Mouse (Mus musculus): ENCODE results near the gene Zfp791.
"Not testable (repeated sequence)": the region's sequence is repeated elsewhere in the genome, so short reads cannot be mapped to it uniquely, and the experiment has no call there.

Gene Zfp791

GRCm38 (mm10) chr8:85082169-85082568 is 40.7 kb downstream of the Zfp791 start:
- DNase-seq: not testable (repeated sequence)

DNA sequence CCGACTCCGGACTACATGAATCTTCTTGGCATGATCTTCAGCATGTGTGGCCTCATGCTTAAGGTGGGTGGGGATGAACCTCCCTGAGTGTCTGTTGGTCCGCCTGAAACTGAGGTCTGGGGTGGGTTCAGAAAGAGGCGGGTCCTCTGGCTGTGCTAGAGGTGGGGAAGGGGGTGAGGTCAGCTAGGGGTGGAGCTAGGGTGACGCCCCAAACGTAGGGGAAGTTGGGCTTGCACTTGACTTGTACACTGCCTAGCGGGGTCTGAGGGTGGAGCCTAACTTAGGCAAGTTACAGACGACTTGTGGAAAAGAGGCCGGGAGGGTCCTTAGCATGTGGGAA is 41.7 kb downstream of the Zfp791 start, which contains the start of gene Wdr83:
TSS of gene Wdr83 (minus strand) at position 91 of the 340 bp plus-strand sequence.
- DNase-seq: no peak

DNA sequence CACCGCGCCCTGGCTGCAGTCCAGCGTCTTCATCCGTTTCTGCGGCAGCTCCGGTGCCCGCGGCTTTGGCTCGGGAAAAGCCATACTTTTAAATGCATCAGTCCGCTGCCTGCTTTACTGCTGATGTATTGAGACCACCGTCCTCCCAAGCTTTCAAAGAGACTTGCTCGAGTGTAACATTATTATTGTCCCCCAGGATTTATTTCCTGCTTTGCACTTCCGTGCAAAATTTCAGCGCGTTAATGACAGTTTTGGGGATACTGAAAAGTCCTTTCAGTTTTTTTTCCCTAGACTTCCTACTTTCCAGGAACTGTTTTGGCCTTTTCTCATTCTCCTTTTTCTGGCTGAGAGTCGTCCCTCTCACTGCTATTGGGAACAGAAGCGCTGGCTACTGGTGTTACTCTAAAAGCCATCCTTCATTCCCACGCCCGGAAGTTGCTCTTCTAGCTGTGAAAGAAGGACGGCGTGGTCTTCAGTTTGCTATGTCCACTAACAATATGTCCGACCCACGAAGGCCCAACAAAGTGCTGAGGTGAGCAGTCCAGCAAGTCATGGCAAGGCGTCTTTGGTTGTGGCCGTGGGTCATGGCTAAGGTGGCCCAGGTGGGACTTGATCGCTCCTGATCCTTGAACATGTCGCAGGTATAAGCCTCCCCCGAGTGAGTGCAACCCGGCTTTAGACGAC is 42.2 kb downstream of the Zfp791 start, which contains the start of gene Wdr83os:
TSS of gene Wdr83os (plus strand) at position 209 of the 684 bp plus-strand sequence.
- DNase-seq: peak; percentile 57

- no peak for DNase-seq
Measured at GRCm38 (mm10) chr8:85080214-85080531, 42.7 kb downstream of the Zfp791 start.

DNA sequence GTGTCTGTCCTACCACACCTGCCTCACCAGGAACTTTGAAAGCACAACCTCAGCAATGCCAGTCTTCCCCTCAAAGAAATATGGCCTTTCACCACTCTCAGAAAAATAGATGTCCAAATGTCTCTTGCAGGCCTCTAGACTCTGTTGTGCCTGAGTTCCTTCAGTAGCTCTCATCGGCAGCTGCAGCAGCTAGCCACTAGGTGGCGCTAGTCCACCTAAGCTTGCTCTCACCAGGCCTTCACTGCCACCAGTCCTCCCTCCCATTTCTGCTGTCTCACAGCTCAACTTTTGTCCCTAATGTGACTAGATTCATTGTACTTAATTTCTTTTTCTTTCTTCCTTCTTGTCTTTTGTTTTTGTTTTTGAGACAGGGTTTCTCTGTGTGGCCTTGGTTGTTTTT is 45.9 kb downstream of the Zfp791 start:
- peak; percentile 78 for DNase-seq

GRCm38 (mm10) chr8:85076001-85076400 is 46.9 kb downstream of the Zfp791 start:
- DNase-seq: peak; percentile 52

GRCm38 (mm10) chr8:85074617-85075016 is 48.3 kb downstream of the Zfp791 start:
- no peak for DNase-seq

- no peak for DNase-seq
Measured at GRCm38 (mm10) chr8:85074167-85074566, 48.7 kb downstream of the Zfp791 start.

GRCm38 (mm10) chr8:85073041-85073612 is 49.8 kb downstream of the Zfp791 start:
- no peak for DNase-seq

- DNase-seq: no peak
Measured at GRCm38 (mm10) chr8:85072364-85072929, 50.4 kb downstream of the Zfp791 start.

DNA sequence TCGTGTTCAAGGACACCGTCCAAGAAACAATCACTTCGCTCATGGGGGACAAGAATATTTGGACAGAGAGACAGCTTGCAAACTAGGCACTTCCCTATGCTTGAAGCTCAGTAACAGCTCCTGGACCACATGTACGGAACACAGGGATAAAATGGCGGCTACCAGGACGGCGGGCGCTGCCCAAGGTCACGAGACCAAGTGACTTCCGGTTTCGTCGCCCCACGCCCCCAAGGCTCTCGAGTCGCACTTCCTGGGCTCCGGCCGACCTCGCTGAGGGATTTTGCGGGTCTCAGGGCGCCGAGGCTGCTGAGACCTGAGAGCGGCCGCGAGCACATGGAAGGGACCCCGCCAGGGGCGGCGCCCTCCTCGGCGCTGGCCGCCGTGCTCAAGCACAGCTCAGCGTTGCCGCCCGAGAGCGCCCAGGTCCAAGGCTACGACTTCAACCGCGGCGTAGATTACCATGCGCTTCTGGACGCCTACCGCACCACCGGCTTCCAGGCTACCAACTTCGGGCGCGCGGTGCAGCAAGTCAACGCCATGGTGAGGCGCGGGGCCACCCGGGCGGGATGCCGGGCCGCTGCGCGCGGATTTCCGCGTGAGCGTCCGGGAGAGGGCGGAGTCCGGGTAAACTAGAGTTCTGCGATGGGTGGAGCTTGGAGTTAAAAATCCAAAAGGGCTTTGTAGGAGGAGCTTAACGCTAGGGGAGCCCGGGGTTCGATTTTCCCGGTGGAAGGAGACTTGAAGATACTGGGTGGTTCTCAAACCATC is 51.2 kb downstream of the Zfp791 start, which contains the start of gene Dhps:
TSS of gene Dhps (plus strand) at position 244 of the 768 bp plus-strand sequence.
- DNase-seq: peak; percentile 90

- no peak for DNase-seq
Measured at GRCm38 (mm10) chr8:85071041-85071440, 51.9 kb downstream of the Zfp791 start.

DNA sequence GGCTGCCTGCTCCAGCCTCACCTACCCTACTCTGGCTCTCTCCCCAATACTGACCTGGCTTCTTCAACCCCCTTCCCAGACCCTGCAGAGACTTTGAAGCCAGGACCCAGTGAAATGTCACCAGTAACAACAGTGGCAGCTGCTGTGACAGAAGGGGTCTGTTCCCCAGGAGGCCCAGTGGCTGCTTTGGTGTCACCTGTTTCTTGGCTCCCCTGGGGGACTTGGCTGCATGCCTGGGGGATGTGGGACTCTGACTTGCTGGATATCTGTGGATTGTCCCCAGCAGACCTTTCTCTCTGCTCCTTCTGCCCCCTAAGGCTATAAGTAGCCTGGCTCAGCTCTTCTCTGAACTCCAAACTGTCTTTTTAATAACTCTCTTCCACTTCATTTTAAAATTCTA is 54.9 kb downstream of the Zfp791 start, which contains the start of gene Gm5741:
TSS of gene Gm5741 (minus strand) at position 1 of the 400 bp plus-strand sequence.
- DNase-seq: no peak

DNA sequence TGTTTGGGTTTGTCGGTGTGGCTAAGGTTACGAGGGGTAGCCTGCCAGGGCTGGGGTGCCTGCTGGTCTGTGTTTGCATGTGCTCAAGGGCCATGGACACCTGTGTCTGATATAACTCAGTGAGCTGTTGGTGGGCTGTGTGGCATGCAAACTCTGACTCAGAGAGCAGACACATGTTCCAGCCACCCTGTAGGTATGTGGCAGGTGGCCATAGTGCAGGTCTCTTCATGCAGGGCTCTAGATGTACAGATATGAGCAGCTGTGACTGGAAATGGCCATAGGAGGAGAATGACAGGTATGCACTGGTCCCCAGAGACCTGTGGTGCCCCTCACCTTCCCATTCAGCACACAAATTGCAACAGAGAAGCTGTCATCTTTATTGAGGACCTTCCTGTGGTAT is 55.7 kb downstream of the Zfp791 start:
- DNase-seq: no peak

DNA sequence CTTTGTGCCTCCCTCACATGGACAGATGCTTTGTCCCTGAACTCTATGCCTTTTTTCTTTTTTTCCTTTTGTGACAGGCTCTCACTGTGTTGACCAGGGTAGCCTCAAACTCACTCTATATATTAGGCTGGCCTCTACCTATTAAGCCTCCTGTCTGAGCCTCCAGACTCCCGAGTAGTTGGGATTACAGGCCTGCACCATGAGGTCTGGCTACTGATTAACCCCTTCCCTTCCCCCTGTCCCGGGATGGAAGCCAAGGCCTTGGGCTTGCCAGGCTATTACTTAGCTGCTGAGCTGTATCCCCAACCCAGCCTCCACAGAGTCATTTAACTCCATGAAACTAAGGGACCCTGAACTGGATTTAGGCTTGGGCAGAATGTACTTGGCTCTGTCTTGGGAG is 57.7 kb downstream of the Zfp791 start:
- DNase-seq: no peak

DNA sequence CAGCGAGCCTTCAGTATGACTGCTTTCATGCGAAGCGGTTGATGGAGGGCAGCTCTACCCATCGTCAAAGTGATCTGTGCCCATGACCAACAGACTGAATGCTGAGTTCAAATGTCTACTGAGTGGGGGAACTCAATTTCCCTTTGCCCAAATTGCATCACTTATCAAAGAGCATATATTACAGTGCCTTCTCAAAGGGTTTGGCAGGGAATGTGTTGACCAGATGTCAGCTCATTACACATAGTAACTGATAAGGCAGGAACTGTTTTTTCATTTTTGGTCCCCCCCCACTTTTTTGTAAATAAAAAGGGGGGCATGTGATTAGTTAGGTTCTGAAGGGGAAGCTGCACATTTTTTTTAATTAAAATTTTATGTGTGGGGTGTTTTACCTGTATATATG is 60.3 kb downstream of the Zfp791 start:
- DNase-seq: no peak

GRCm38 (mm10) chr8:85059879-85060616 is 62.8 kb downstream of the Zfp791 start, which contains the start of gene Fbxw9:
Gene Fbxw9 (plus strand): TSS chr8:85060055.
- DNase-seq: peak; percentile 85
